Mouse (Mus musculus): ENCODE measurements around the gene Ppp1r16b. TPM values are rescaled to one million over a fixed set of nuclear protein-coding genes. Genes with fewer than 3 reads are reported as not detected.
A peak's percentile ranks its signal among the peaks of the same experiment; 100 is the strongest.

Ppp1r16b gene
- total and polyA plus RNA-seq, 3 experiments: under 0.01 to 0.67 TPM; not detected in 1

- no peaks in the 10 kb centered on the region for H3K27me3 ChIP-seq (ENCODE audit: control insufficient read depth in 1 of 2, insufficient read depth in 2 of 2, low read length in 2 of 2)
- peaks cover 0 to 3% of the 10 kb centered on the region in 2 experiments; a peak in 2 of 4 replicates for H3K36me3 ChIP-seq (ENCODE audit: control insufficient read depth in 1 of 2, insufficient read depth in 2 of 2, low read length in 2 of 2)
- DNase-seq (ENCODE audit: low read depth, low spot score): peak; percentile 97
- TF ChIP-seq POLR2A (IDR thresholded peaks at IDR 0.05; ENCODE audit: control insufficient read depth in 1 of 2, insufficient read depth in 1 of 2, low read depth in 1 of 2, low read length in 2 of 2, poor library complexity in 1 of 2): peak in 1 of 2 experiments; percentile 77; a peak in 2 of 4 replicates
- peak; percentile 75 for TF ChIP-seq BHLHE40 (IDR thresholded peaks at IDR 0.05; ENCODE audit: borderline replicate concordance, low read depth, low read length)
- peak; percentile 92 to 97 for TF ChIP-seq USF2 (IDR thresholded peaks at IDR 0.05; ENCODE audit: borderline replicate concordance in 1 of 2, insufficient read depth in 1 of 2, low read depth in 1 of 2, low read length in 2 of 2)
- TF ChIP-seq HCFC1 (IDR thresholded peaks at IDR 0.05; ENCODE audit: low read depth, low read length): peak; percentile 88
- TF ChIP-seq TBP (IDR thresholded peaks at IDR 0.05; ENCODE audit: low read depth, low read length): peak; percentile 70; the same call in 1 of the 2 replicates
- no peak for TF ChIP-seq ZKSCAN1 (IDR thresholded peaks at IDR 0.05; ENCODE audit: low read depth, low read length)
- peak; percentile 89 for TF ChIP-seq MXI1 (IDR thresholded peaks at IDR 0.05; ENCODE audit: low read depth, low read length)
- peak; percentile 78; the same call in 1 of the 2 replicates for TF ChIP-seq MYC (IDR thresholded peaks at IDR 0.05; ENCODE audit: low read depth, low read length)
- no peak for TF ChIP-seq RAD21 (IDR thresholded peaks at IDR 0.05; ENCODE audit: low read depth, low read length)
- peak; percentile 95 for TF ChIP-seq SIN3A (IDR thresholded peaks at IDR 0.05; ENCODE audit: low read length)
- TF ChIP-seq RCOR1 (IDR thresholded peaks at IDR 0.05; ENCODE audit: low read depth, low read length): no peak
- no peak for TF ChIP-seq SMC3 (IDR thresholded peaks at IDR 0.05; ENCODE audit: low read depth, low read length)
- no peak for TF ChIP-seq E2F4 (IDR thresholded peaks at IDR 0.05; ENCODE audit: borderline replicate concordance, low read depth, low read length)
- peak; percentile 80 for TF ChIP-seq ELF1 (IDR thresholded peaks at IDR 0.05; ENCODE audit: low read depth, low read length)
- no peak for TF ChIP-seq GATA1 (IDR thresholded peaks at IDR 0.05; ENCODE audit: low read depth, low read length)
- TF ChIP-seq CTCF (IDR thresholded peaks at IDR 0.05 in 2 of 3, conservative IDR thresholded peaks at IDR 0.05 in 1 of 3; ENCODE audit: control insufficient read depth in 1 of 3, insufficient read depth in 1 of 3, low read depth in 2 of 3, low read length in 3 of 3, poor library complexity in 1 of 3, severe bottlenecking in 1 of 3): no peak
- no peak for TF ChIP-seq ZNF384 (IDR thresholded peaks at IDR 0.05; ENCODE audit: low read depth, low read length)
- TF ChIP-seq MAZ (IDR thresholded peaks at IDR 0.05; ENCODE audit: low read depth, low read length): peak; percentile 92; the same call in 1 of the 2 replicates
- TF ChIP-seq UBTF (IDR thresholded peaks at IDR 0.05; ENCODE audit: borderline replicate concordance, insufficient read depth, low read depth, low read length): no peak
- peak; percentile 33; the same call in 1 of the 2 replicates for TF ChIP-seq CHD2 (IDR thresholded peaks at IDR 0.05; ENCODE audit: low read length)
- 0 out of 2 replicates have a peak, but pooled peaks have one; percentile 24 for TF ChIP-seq TCF12 (IDR thresholded peaks at IDR 0.05; ENCODE audit: low read depth, low read length)
- TF ChIP-seq USF1 (IDR thresholded peaks at IDR 0.05; ENCODE audit: low read depth, low read length): peak; percentile 100
- TF ChIP-seq MAX (IDR thresholded peaks at IDR 0.05; ENCODE audit: low read length): peak; percentile 97
- TF ChIP-seq NELFE (IDR thresholded peaks at IDR 0.05; ENCODE audit: low read depth, low read length): peak; percentile 58
- no peak for TF ChIP-seq MYB (IDR thresholded peaks at IDR 0.05; ENCODE audit: low read depth, low read length)
- TF ChIP-seq ETS1 (IDR thresholded peaks at IDR 0.05; ENCODE audit: low read depth, low read length): 0 out of 2 replicates have a peak, but pooled peaks have one; percentile 49
- peak within 1 kb of the TSS; percentile 87 for H3K9ac ChIP-seq (ENCODE audit: control insufficient read depth, low read depth, low read length, poor library complexity, severe bottlenecking)
- no peaks in the 10 kb centered on the region for H3K4me1 ChIP-seq (ENCODE audit: control insufficient read depth in 1 of 2, insufficient read depth in 2 of 2, low read length in 2 of 2)
- H3K79me2 ChIP-seq (ENCODE audit: control insufficient read depth, insufficient read depth, low read length, poor library complexity): peaks cover 6% of the 10 kb centered on the region; the same call in 1 of the 2 replicates
- peak within 1 kb of the TSS; percentile 93 for H3K27ac ChIP-seq (ENCODE audit: control insufficient read depth, low read depth, low read length)
- peak within 1 kb of the TSS; percentile 70 to 98 for H3K4me3 ChIP-seq (ENCODE audit: control insufficient read depth in 1 of 2, insufficient read depth in 1 of 2, low read depth in 2 of 2, low read length in 2 of 2)
- H3K9me3 ChIP-seq (replicated peaks; ENCODE audit: insufficient read depth, low read length): no peaks in the 10 kb centered on the region
Measured at GRCm38 (mm10) chr2:158794494-158795004, 129.4 kb downstream of the Ppp1r16b start, which contains the start of gene Dhx35. Gene Dhx35 (plus strand): TSS chr2:158794807.
